Mouse (Mus musculus) layer of hippocampus, adult 9-10 months (tissue): ENCODE results near the gene Slc22a5.
"Not testable (repeated sequence)": the region's sequence is repeated elsewhere in the genome, so short reads cannot be mapped to it uniquely, and the experiment has no call there.

Experiments
- DNase-seq: peaks from one replicate; pipeline ENCODE4 v3.0.0; 2022; ENCODE audit warnings: low spot score

The Slc22a5 gene

GRCm38 (mm10) chr11:53891505-53892451, at the start of gene Slc22a5:
Gene Slc22a5 (minus strand): TSS chr11:53891660.
- DNase-seq, result peak; percentile 97

GRCm38 (mm10) chr11:53931944-53932318, 40.5 kb upstream of the Slc22a5 start:
- DNase-seq, result not testable (repeated sequence)

- no peak for DNase-seq
These were observed 39.9 kb upstream of the Slc22a5 start for GRCm38 (mm10) chr11:53931091-53931943.

GRCm38 (mm10) chr11:53929741-53930140, 38.3 kb upstream of the Slc22a5 start:
- no peak for DNase-seq

- no peak for DNase-seq
These were observed 37.1 kb upstream of the Slc22a5 start for GRCm38 (mm10) chr11:53928585-53928984.

GRCm38 (mm10) chr11:53926303-53926702, 34.8 kb upstream of the Slc22a5 start:
- no peak for DNase-seq

GRCm38 (mm10) chr11:53918851-53919250, 27.4 kb upstream of the Slc22a5 start:
- no peak for DNase-seq

GRCm38 (mm10) chr11:53911011-53911410, 19.6 kb upstream of the Slc22a5 start:
- no peak for DNase-seq

GRCm38 (mm10) chr11:53908686-53909085, 17.2 kb upstream of the Slc22a5 start:
- no peak for DNase-seq

GRCm38 (mm10) chr11:53904534-53904925, 13.1 kb upstream of the Slc22a5 start:
- no peak for DNase-seq

- DNase-seq, result no peak
These were observed 12.5 kb upstream of the Slc22a5 start for GRCm38 (mm10) chr11:53903781-53904533.

GRCm38 (mm10) chr11:53902741-53903140, 11.3 kb upstream of the Slc22a5 start:
- DNase-seq, result no peak

- DNase-seq, result no peak
These were observed 9.5 kb upstream of the Slc22a5 start for GRCm38 (mm10) chr11:53900991-53901390.

GRCm38 (mm10) chr11:53899981-53900380, 8.5 kb upstream of the Slc22a5 start:
- DNase-seq, result no peak

- no peak for DNase-seq
These were observed 7.5 kb upstream of the Slc22a5 start for GRCm38 (mm10) chr11:53899004-53899403.

GRCm38 (mm10) chr11:53896935-53897334, 5.5 kb upstream of the Slc22a5 start:
- no peak for DNase-seq

- DNase-seq, result no peak
These were observed 2.0 kb upstream of the Slc22a5 start for GRCm38 (mm10) chr11:53893451-53893850.

- DNase-seq, result no peak
These were observed 1.4 kb upstream of the Slc22a5 start for GRCm38 (mm10) chr11:53892716-53893416.

GRCm38 (mm10) chr11:53890906-53891504, 455 bp downstream of the Slc22a5 start:
- no peak for DNase-seq

GRCm38 (mm10) chr11:53890225-53890624, 1.2 kb downstream of the Slc22a5 start:
- DNase-seq, result no peak

GRCm38 (mm10) chr11:53889091-53889645, 2.3 kb downstream of the Slc22a5 start:
- no peak for DNase-seq
